Comparison of ENCODE assay signal across 9 mouse cellular contexts in genomic region chr9:30918466-30919356, GRCm38 (mm10). TPM values are rescaled to one million over a fixed set of nuclear protein-coding genes. Genes with fewer than 3 reads are reported as not detected.
DNase-seq lines count a peak whose midpoint lies in the region; ATAC-seq and TF ChIP-seq lines count a peak whose summit lies in the region.
"Had no signal": no experiment of that assay in that cellular context is flagged by ENCODE, and none has a peak within 500 bp of the region (broad histone marks: within the 10 kb centered on the region; RNA-seq: fewer than 3 reads in every experiment).

No protein-coding gene starts in this region.

- no peak overlapping the region for H3K4me3 ChIP-seq in kidney, embryonic 15.5 days (replicated peaks)
- no peak overlapping the region for H3K4me3 ChIP-seq in kidney, embryonic 14.5 days (ENCODE audit: low read length)
- no peak overlapping the region; the same call in 1 of the 2 replicates for H3K4me3 ChIP-seq in intestine, embryonic 16.5 days (ENCODE audit: low read length)
- peak overlapping the region; percentile 26 for H3K4me3 ChIP-seq in olfactory bulb, adult 2 months (ENCODE audit: insufficient read depth, low read depth, low read length)

- H3K27ac ChIP-seq in kidney, embryonic 15.5 days, result peak overlapping the region; percentile 49; the same call in 1 of the 2 replicates
- no peak overlapping the region for H3K27ac ChIP-seq in kidney, embryonic 14.5 days (ENCODE audit: low read depth, low read length)
- peak overlapping the region; percentile 41 for H3K27ac ChIP-seq in intestine, embryonic 16.5 days (ENCODE audit: low read length)
- H3K27ac ChIP-seq in olfactory bulb, adult 2 months (ENCODE audit: insufficient read depth, low read depth, low read length), result no peak overlapping the region

- no peak for TF ChIP-seq CTCF in olfactory bulb, adult 2 months (IDR thresholded peaks at IDR 0.05; ENCODE audit: insufficient read depth, low read depth, low read length)

- H3K36me3 ChIP-seq in kidney, embryonic 15.5 days, result no peaks in the 10 kb centered on the region
- H3K36me3 ChIP-seq in kidney, embryonic 14.5 days (ENCODE audit: control insufficient read depth, insufficient read depth, low read length), result no peaks in the 10 kb centered on the region
- no peaks in the 10 kb centered on the region for H3K36me3 ChIP-seq in intestine, embryonic 16.5 days (ENCODE audit: control insufficient read depth, insufficient read depth, low read length)

- H3K9ac ChIP-seq in kidney, embryonic 15.5 days, result no peak overlapping the region
- H3K9ac ChIP-seq in kidney, embryonic 14.5 days (ENCODE audit: low read depth, low read length), result no peak overlapping the region
- no peak overlapping the region for H3K9ac ChIP-seq in intestine, embryonic 16.5 days (ENCODE audit: low read depth, low read length)

- H3K27me3 ChIP-seq in kidney, embryonic 15.5 days, result peaks cover 23% of the 10 kb centered on the region
- H3K27me3 ChIP-seq in kidney, embryonic 14.5 days (ENCODE audit: control insufficient read depth, insufficient read depth, low read length), result peaks cover 13% of the 10 kb centered on the region
- H3K27me3 ChIP-seq in intestine, embryonic 16.5 days (replicated peaks; ENCODE audit: control insufficient read depth, insufficient read depth, low read length), result peaks cover 33% of the 10 kb centered on the region

- peaks cover 30% of the 10 kb centered on the region for H3K4me1 ChIP-seq in kidney, embryonic 15.5 days
- H3K4me1 ChIP-seq in kidney, embryonic 14.5 days (ENCODE audit: control insufficient read depth, insufficient read depth, low read length), result peaks cover 20% of the 10 kb centered on the region; the same call in 1 of the 2 replicates
- H3K4me1 ChIP-seq in intestine, embryonic 16.5 days (ENCODE audit: control insufficient read depth, insufficient read depth, low read length), result peaks cover 13% of the 10 kb centered on the region; the same call in 1 of the 2 replicates
- H3K4me1 ChIP-seq in olfactory bulb, adult 2 months (ENCODE audit: control insufficient read depth, insufficient read depth, low read length), result peaks cover 35% of the 10 kb centered on the region

- intact Hi-C loops in gastrocnemius, postnatal 14 days (cut with DNase I; ENCODE audit: low total_unique reads), result no loop called here

- 47% methylated on average over 12 of the region's 12 CpGs for WGBS in kidney, embryonic 15.5 days
- 52% methylated on average over 12 of the region's 12 CpGs for WGBS in kidney, embryonic 14.5 days
- WGBS in intestine, embryonic 16.5 days, result 36% methylated on average over 12 of the region's 12 CpGs
- WGBS in olfactory bulb, adult 2 months, result 48% methylated on average over 12 of the region's 12 CpGs

- H3K4me2 ChIP-seq in kidney, embryonic 15.5 days, result peak overlapping the region; percentile 82
- no peak overlapping the region; the same call in 1 of the 2 replicates for H3K4me2 ChIP-seq in kidney, embryonic 14.5 days (replicated peaks; ENCODE audit: low read depth, low read length)
- peak overlapping the region; percentile 31; the same call in 1 of the 2 replicates for H3K4me2 ChIP-seq in intestine, embryonic 16.5 days (ENCODE audit: low read depth, low read length)

- no peak for TF ChIP-seq POLR2A in olfactory bulb, adult 2 months (IDR thresholded peaks at IDR 0.05; ENCODE audit: insufficient read depth, low read depth, low read length)

- peak; percentile 37 for DNase-seq in gastrocnemius, postnatal 14 days
- DNase-seq in urinary bladder, postnatal 36 days (ENCODE audit: low spot score in 2 of 2), result no peak
- no peak for DNase-seq in right cerebral cortex, postnatal 36 days (ENCODE audit: low spot score in 2 of 2)
- DNase-seq in embryo, embryonic 9.5 days (ENCODE audit: extremely low spot score), result no peak

- no peaks in the 10 kb centered on the region for H3K9me3 ChIP-seq in kidney, embryonic 15.5 days (replicated peaks)
- H3K9me3 ChIP-seq in kidney, embryonic 14.5 days (ENCODE audit: control insufficient read depth, low read length), result no peaks in the 10 kb centered on the region
- H3K9me3 ChIP-seq in intestine, embryonic 16.5 days (ENCODE audit: control insufficient read depth, low read length), result no peaks in the 10 kb centered on the region

- no peak for ATAC-seq in kidney, embryonic 15.5 days (replicated peaks; ENCODE audit: low FRiP score)
- ATAC-seq in kidney, embryonic 14.5 days (ENCODE audit: low FRiP score, low TSS enrichment), result no peak
- ATAC-seq in intestine, embryonic 16.5 days, result peak; percentile 54

RNA-seq across cellular contexts. Expression of gene Adamts15, which starts 3.5 kb away (rescaled TPM):
- 6.8 and 8.0 TPM in 2 replicates for polyA plus RNA-seq in kidney, embryonic 15.5 days (2015; fragmentation: Nextera tagmentation; extraction: Ambion mirVana)
- polyA plus RNA-seq in kidney, embryonic 14.5 days (2014; fragmentation: Nextera tagmentation; extraction: Ambion mirVana), result 1.9 and 5.8 TPM in 2 replicates
- total RNA-seq in gastrocnemius, postnatal 14 days (2021), result 1 to 10 TPM; 3.9 to 5.8 TPM
- polyA plus RNA-seq in intestine, embryonic 16.5 days (2015; fragmentation: Nextera tagmentation; extraction: Ambion mirVana), result 3.8 TPM in 2 replicates
- polyA plus RNA-seq in olfactory bulb, adult 2 months (2012; ENCODE audit: insufficient read depth, insufficient read length, low replicate concordance, missing spikeins), result not detected in 2 replicates
- total RNA-seq: MEL had no signal

RNA-seq across cellular contexts. Expression of gene Adamts8, which starts 23.7 kb away (rescaled TPM):
- polyA plus RNA-seq in kidney, embryonic 15.5 days (2015; fragmentation: Nextera tagmentation; extraction: Ambion mirVana), result 0.58 and 1.8 TPM in 2 replicates
- polyA plus RNA-seq in kidney, embryonic 14.5 days (2014; fragmentation: Nextera tagmentation; extraction: Ambion mirVana), result 0.35 and 0.40 TPM in 2 replicates
- 1 to 10 TPM; 3.8 to 4.2 TPM for total RNA-seq in gastrocnemius, postnatal 14 days (2021)
- 6.8 and 7.9 TPM in 2 replicates for polyA plus RNA-seq in intestine, embryonic 16.5 days (2015; fragmentation: Nextera tagmentation; extraction: Ambion mirVana)
- not detected in 2 replicates for polyA plus RNA-seq in olfactory bulb, adult 2 months (2012; ENCODE audit: insufficient read depth, insufficient read length, low replicate concordance, missing spikeins)
- total RNA-seq: MEL had no signal

Comparison
In these comparisons a context has a peak if more than half of its experiments do, and no peak if none do; other contexts are left out.
1. H3K27ac ChIP-seq: peak in kidney, embryonic 15.5 days (single experiment) and intestine, embryonic 16.5 days (single experiment); none in kidney, embryonic 14.5 days (single experiment) and olfactory bulb, adult 2 months (single experiment).